Mouse (Mus musculus): Measurements from ENCODE around the gene Pemt. TPM values are rescaled to one million over a fixed set of nuclear protein-coding genes. Genes with fewer than 3 reads are reported as not detected.
A peak's percentile ranks its signal among the peaks of the same experiment; 100 is the strongest.

The Pemt gene
- polyA plus RNA-seq, 1 experiment from 2014 or later: 9.0 TPM

- 3% methylated on average over 2 of the region's 2 CpGs for WGBS
- no peak overlapping the region for H3K4me3 ChIP-seq (replicated peaks)
- no peak overlapping the region for H3K4me2 ChIP-seq
- no peaks in the 10 kb centered on the region for H3K36me3 ChIP-seq
- no peak for ATAC-seq (ENCODE audit: low FRiP score)
- no peaks in the 10 kb centered on the region for H3K9me3 ChIP-seq (replicated peaks)
- no peak overlapping the region for H3K9ac ChIP-seq (replicated peaks)
- no peak overlapping the region for H3K27ac ChIP-seq (replicated peaks)
- H3K4me1 ChIP-seq: no peaks in the 10 kb centered on the region
- no peaks in the 10 kb centered on the region for H3K27me3 ChIP-seq (replicated peaks)
Measured at GRCm38 (mm10) chr11:60027272-60027671, 19.0 kb downstream of the Pemt start.

GRCm38 (mm10) chr11:60026166-60026565 is 20.1 kb downstream of the Pemt start:
- H3K4me1 ChIP-seq: no peaks in the 10 kb centered on the region
- H3K9ac ChIP-seq (replicated peaks): no peak overlapping the region
- H3K9me3 ChIP-seq (replicated peaks): no peaks in the 10 kb centered on the region
- H3K27ac ChIP-seq (replicated peaks): no peak overlapping the region
- no peak for ATAC-seq (ENCODE audit: low FRiP score)
- no peak overlapping the region for H3K4me3 ChIP-seq (replicated peaks)
- H3K36me3 ChIP-seq: no peaks in the 10 kb centered on the region
- H3K4me2 ChIP-seq: no peak overlapping the region
- WGBS: 84% methylated on average over 5 of the region's 5 CpGs
- H3K27me3 ChIP-seq (replicated peaks): no peaks in the 10 kb centered on the region

- Histone ChIP-seq H3K9ac (replicated peaks) (no peak overlapping the region), H3K4me3 (replicated peaks) (no peak overlapping the region), H3K27me3 (replicated peaks) (no peaks in the 10 kb centered on the region), H3K27ac (replicated peaks) (no peak overlapping the region), H3K36me3 (no peaks in the 10 kb centered on the region), H3K9me3 (replicated peaks) (no peaks in the 10 kb centered on the region), H3K4me1 (no peaks in the 10 kb centered on the region), H3K4me2 (no peak overlapping the region)
- WGBS: 95% methylated on average over 6 of the region's 6 CpGs
- ATAC-seq (ENCODE audit: low FRiP score): no peak
Measured at GRCm38 (mm10) chr11:60021201-60021600, 25.1 kb downstream of the Pemt start.

- Histone ChIP-seq H3K27ac (replicated peaks) (no peak overlapping the region), H3K36me3 (no peaks in the 10 kb centered on the region), H3K4me1 (no peaks in the 10 kb centered on the region), H3K9ac (replicated peaks) (no peak overlapping the region), H3K4me2 (no peak overlapping the region), H3K4me3 (replicated peaks) (no peak overlapping the region), H3K9me3 (replicated peaks) (no peaks in the 10 kb centered on the region), H3K27me3 (replicated peaks) (no peaks in the 10 kb centered on the region)
- no peak for ATAC-seq (ENCODE audit: low FRiP score)
- 72% methylated on average over 4 of the region's 4 CpGs for WGBS
Measured at GRCm38 (mm10) chr11:60016726-60017125, 29.6 kb downstream of the Pemt start.

GRCm38 (mm10) chr11:60011516-60011915 is 34.8 kb downstream of the Pemt start:
- no peak for ATAC-seq (ENCODE audit: low FRiP score)
- no peak overlapping the region for H3K9ac ChIP-seq (replicated peaks)
- H3K36me3 ChIP-seq: no peaks in the 10 kb centered on the region
- no peak overlapping the region for H3K27ac ChIP-seq (replicated peaks)
- H3K4me2 ChIP-seq: no peak overlapping the region
- H3K9me3 ChIP-seq (replicated peaks): no peaks in the 10 kb centered on the region
- no peaks in the 10 kb centered on the region for H3K27me3 ChIP-seq (replicated peaks)
- H3K4me1 ChIP-seq: 0 out of 2 replicates have a peak, but pooled peaks cover 8% of the 10 kb centered on the region
- H3K4me3 ChIP-seq (replicated peaks): no peak overlapping the region
- WGBS: 88% methylated on average over 3 of the region's 3 CpGs

- Histone ChIP-seq H3K27ac (replicated peaks) (peak overlapping the region; percentile 23; the same call in 1 of the 2 replicates), H3K4me2 (no peak overlapping the region), H3K4me3 (replicated peaks) (no peak overlapping the region), H3K9ac (replicated peaks) (no peak overlapping the region), H3K36me3 (no peaks in the 10 kb centered on the region), H3K9me3 (replicated peaks) (no peaks in the 10 kb centered on the region), H3K27me3 (replicated peaks) (no peaks in the 10 kb centered on the region), H3K4me1 (0 out of 2 replicates have a peak, but pooled peaks cover 8% of the 10 kb centered on the region)
- WGBS: 40% methylated on average over 3 of the region's 3 CpGs
- ATAC-seq (ENCODE audit: low FRiP score): peak; percentile 35; the same call in 1 of the 2 replicates
Measured at GRCm38 (mm10) chr11:60009451-60009850, 36.8 kb downstream of the Pemt start.

- Histone ChIP-seq H3K27ac (replicated peaks) (no peak overlapping the region), H3K9me3 (replicated peaks) (no peaks in the 10 kb centered on the region), H3K36me3 (no peaks in the 10 kb centered on the region), H3K9ac (replicated peaks) (no peak overlapping the region), H3K4me2 (no peak overlapping the region), H3K4me1 (0 out of 2 replicates have a peak, but pooled peaks cover 8% of the 10 kb centered on the region), H3K4me3 (replicated peaks) (no peak overlapping the region), H3K27me3 (replicated peaks) (no peaks in the 10 kb centered on the region)
- WGBS: 85% methylated on average over 3 of the region's 3 CpGs
- no peak for ATAC-seq (ENCODE audit: low FRiP score)
Measured at GRCm38 (mm10) chr11:60005866-60006265, 40.4 kb downstream of the Pemt start.

- Histone ChIP-seq H3K4me1 (0 out of 2 replicates have a peak, but pooled peaks cover 7% of the 10 kb centered on the region), H3K36me3 (no peaks in the 10 kb centered on the region), H3K4me3 (replicated peaks) (no peak overlapping the region), H3K9ac (replicated peaks) (no peak overlapping the region), H3K27ac (replicated peaks) (no peak overlapping the region), H3K4me2 (no peak overlapping the region), H3K27me3 (replicated peaks) (no peaks in the 10 kb centered on the region), H3K9me3 (replicated peaks) (no peaks in the 10 kb centered on the region)
- WGBS: 72% methylated on average over 6 of the region's 6 CpGs
- no peak for ATAC-seq (ENCODE audit: low FRiP score)
Measured at GRCm38 (mm10) chr11:60004716-60005115, 41.6 kb downstream of the Pemt start.

GRCm38 (mm10) chr11:60003811-60004210 is 42.5 kb downstream of the Pemt start:
- no peaks in the 10 kb centered on the region for H3K36me3 ChIP-seq
- ATAC-seq (ENCODE audit: low FRiP score): no peak
- WGBS: 85% methylated on average over 8 of the region's 8 CpGs
- no peak overlapping the region for H3K27ac ChIP-seq (replicated peaks)
- H3K9me3 ChIP-seq (replicated peaks): no peaks in the 10 kb centered on the region
- no peak overlapping the region for H3K4me2 ChIP-seq
- no peak overlapping the region for H3K4me3 ChIP-seq (replicated peaks)
- H3K4me1 ChIP-seq: no peaks in the 10 kb centered on the region
- H3K9ac ChIP-seq (replicated peaks): no peak overlapping the region
- H3K27me3 ChIP-seq (replicated peaks): no peaks in the 10 kb centered on the region

- Histone ChIP-seq H3K4me1 (no peaks in the 10 kb centered on the region), H3K4me3 (replicated peaks) (no peak overlapping the region), H3K27ac (replicated peaks) (no peak overlapping the region), H3K27me3 (replicated peaks) (no peaks in the 10 kb centered on the region), H3K9me3 (replicated peaks) (no peaks in the 10 kb centered on the region), H3K4me2 (no peak overlapping the region), H3K36me3 (no peaks in the 10 kb centered on the region), H3K9ac (replicated peaks) (no peak overlapping the region)
- no peak for ATAC-seq (ENCODE audit: low FRiP score)
- WGBS: 87% methylated on average over 5 of the region's 5 CpGs
Measured at GRCm38 (mm10) chr11:60001231-60001980, 44.9 kb downstream of the Pemt start.

- H3K36me3 ChIP-seq: no peaks in the 10 kb centered on the region
- H3K4me2 ChIP-seq: no peak overlapping the region
- H3K4me3 ChIP-seq (replicated peaks): no peak overlapping the region
- no peaks in the 10 kb centered on the region for H3K9me3 ChIP-seq (replicated peaks)
- H3K27me3 ChIP-seq (replicated peaks): no peaks in the 10 kb centered on the region
- H3K9ac ChIP-seq (replicated peaks): no peak overlapping the region
- ATAC-seq (ENCODE audit: low FRiP score): no peak
- H3K27ac ChIP-seq (replicated peaks): no peak overlapping the region
- H3K4me1 ChIP-seq: no peaks in the 10 kb centered on the region
- 71% methylated on average over 9 of the region's 9 CpGs for WGBS
Measured at GRCm38 (mm10) chr11:59994318-59994717, 52.0 kb downstream of the Pemt start.

- ATAC-seq (ENCODE audit: low FRiP score): no peak
- H3K9me3 ChIP-seq (replicated peaks): no peaks in the 10 kb centered on the region
- WGBS: 76% methylated on average over 8 of the region's 8 CpGs
- H3K4me3 ChIP-seq (replicated peaks): no peak overlapping the region
- H3K9ac ChIP-seq (replicated peaks): no peak overlapping the region
- no peaks in the 10 kb centered on the region for H3K36me3 ChIP-seq
- H3K4me1 ChIP-seq: no peaks in the 10 kb centered on the region
- no peaks in the 10 kb centered on the region for H3K27me3 ChIP-seq (replicated peaks)
- H3K27ac ChIP-seq (replicated peaks): no peak overlapping the region
- H3K4me2 ChIP-seq: no peak overlapping the region
Measured at GRCm38 (mm10) chr11:59991365-59991764, 54.9 kb downstream of the Pemt start.
